20 mouse cellular contexts compared by ENCODE assay signal in the genomic region with DNA sequence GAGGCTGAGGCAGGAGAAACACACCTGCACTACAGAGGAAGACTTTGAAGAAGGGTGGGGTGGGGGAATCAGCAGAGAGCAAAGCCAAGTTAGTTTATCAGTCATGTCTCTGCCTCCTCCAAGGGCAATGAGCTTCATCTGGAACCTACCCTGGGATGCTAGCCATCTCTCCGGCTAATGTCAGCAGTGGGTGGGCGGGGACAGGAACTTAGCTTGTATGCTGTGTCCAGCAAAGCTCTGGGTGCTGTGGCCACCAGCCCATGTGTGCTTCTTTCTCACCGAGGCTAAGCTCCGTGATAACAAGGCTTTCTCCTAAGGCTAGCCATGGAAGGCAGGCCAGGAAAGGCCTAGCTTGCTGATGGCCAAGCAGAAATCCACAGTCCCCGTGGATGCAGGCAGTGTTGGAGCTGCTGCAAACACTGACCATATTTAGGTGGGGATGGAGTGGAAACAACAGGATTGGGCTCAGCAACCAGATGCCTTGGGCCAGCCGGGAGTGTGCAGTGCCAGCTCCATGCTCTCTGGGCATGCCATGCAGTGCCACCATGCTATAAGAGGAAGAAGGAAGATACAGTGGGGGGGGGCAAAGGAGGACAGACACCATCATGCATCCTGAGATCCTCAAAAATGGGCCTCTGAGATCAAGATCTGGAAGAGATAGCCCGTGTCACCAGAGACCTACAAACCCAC.
DNase-seq lines count a peak whose midpoint lies in the region; ATAC-seq and TF ChIP-seq lines count a peak whose summit lies in the region.
"Had no signal": no experiment of that assay in that cellular context is flagged by ENCODE, and none has a peak within 500 bp of the region (broad histone marks: within the 10 kb centered on the region; RNA-seq: fewer than 3 reads in every experiment).

No protein-coding gene starts in this region.

- TF ChIP-seq POLR2A in lung, adult 2 months (IDR thresholded peaks at IDR 0.05; ENCODE audit: borderline replicate concordance, extremely low read depth, low read depth, low read length), result no peak

- WGBS in lung, adult 2 months, result 72% methylated on average over 7 of the region's 7 CpGs
- WGBS in midbrain, embryonic 14.5 days, result 93% methylated on average over 7 of the region's 7 CpGs

- H3K4me2 ChIP-seq in midbrain, embryonic 14.5 days (ENCODE audit: low read length), result no peak overlapping the region
- H3K4me2 ChIP-seq: embryonic facial prominence, embryonic 13.5 days; forebrain, embryonic 12.5 days; forebrain, embryonic 15.5 days; heart, embryonic 11.5 days; hindbrain, embryonic 12.5 days; hindbrain, embryonic 15.5 days had no signal

- H3K4me1 ChIP-seq in lung, adult 2 months (ENCODE audit: control insufficient read depth, insufficient read depth, low read length), result no peaks in the 10 kb centered on the region
- H3K4me1 ChIP-seq in midbrain, embryonic 14.5 days (ENCODE audit: control insufficient read depth, insufficient read depth, low read length), result peaks cover 16% of the 10 kb centered on the region

- H3K36me3 ChIP-seq in midbrain, embryonic 14.5 days (ENCODE audit: control insufficient read depth, insufficient read depth, low read length), result no peaks in the 10 kb centered on the region
- H3K36me3 ChIP-seq: embryonic facial prominence, embryonic 10.5 days; embryonic facial prominence, embryonic 13.5 days; forebrain, embryonic 12.5 days; forebrain, embryonic 15.5 days; hindbrain, embryonic 12.5 days; hindbrain, embryonic 15.5 days had no signal

- no peak for ATAC-seq in midbrain, embryonic 14.5 days (ENCODE audit: low FRiP score, low TSS enrichment)
- ATAC-seq: CD4-positive, CD25-positive, alpha-beta regulatory T cell, adult 4 months; forebrain, embryonic 15.5 days; intestine, postnatal 0 days had no signal

- no peak for TF ChIP-seq CTCF in lung, adult 2 months (IDR thresholded peaks at IDR 0.05; ENCODE audit: insufficient read depth, low read length)

- DNase-seq in cerebellum, adult 9-11 months, result peak; percentile 46
- DNase-seq in cerebellum, adult 8-10 months, result no peak
- peak; percentile 14 for DNase-seq in gastrocnemius, postnatal 14 days
- no peak for DNase-seq in gastrocnemius, postnatal 36 days
- DNase-seq in lung, postnatal 36 days, result peak; percentile 1
- DNase-seq in lung, adult 2 months, result no peak
- DNase-seq in midbrain, embryonic 14.5 days, result no peak
- DNase-seq: adrenal gland, adult 2 months; adrenal gland, postnatal 14 days; embryo, embryonic 11 days had no signal

- no peaks in the 10 kb centered on the region for H3K9me3 ChIP-seq in midbrain, embryonic 14.5 days (ENCODE audit: control insufficient read depth, low read length)
- H3K9me3 ChIP-seq: embryonic facial prominence, embryonic 10.5 days; embryonic facial prominence, embryonic 13.5 days; forebrain, embryonic 12.5 days; forebrain, embryonic 15.5 days; hindbrain, embryonic 12.5 days; hindbrain, embryonic 15.5 days had no signal

- intact Hi-C loops in gastrocnemius, postnatal 14 days (cut with DNase I; ENCODE audit: low total_unique reads), result no loop called here
- intact Hi-C loops in gastrocnemius, postnatal 36 days (cut with DNase I), result no loop called here

- no peaks in the 10 kb centered on the region for H3K27me3 ChIP-seq in midbrain, embryonic 14.5 days (ENCODE audit: control insufficient read depth, insufficient read depth, low read length)
- H3K27me3 ChIP-seq: embryonic facial prominence, embryonic 13.5 days; forebrain, embryonic 12.5 days; forebrain, embryonic 15.5 days; hindbrain, embryonic 12.5 days; hindbrain, embryonic 15.5 days had no signal

- H3K27ac ChIP-seq in midbrain, embryonic 14.5 days (replicated peaks; ENCODE audit: low read depth, low read length), result no peak overlapping the region
- H3K27ac ChIP-seq: embryonic facial prominence, embryonic 10.5 days; embryonic facial prominence, embryonic 13.5 days; forebrain, embryonic 12.5 days; forebrain, embryonic 15.5 days; hindbrain, embryonic 12.5 days; hindbrain, embryonic 15.5 days had no signal

- no peak overlapping the region for H3K9ac ChIP-seq in midbrain, embryonic 14.5 days (replicated peaks; ENCODE audit: low read length)
- H3K9ac ChIP-seq: embryonic facial prominence, embryonic 13.5 days; forebrain, embryonic 12.5 days; forebrain, embryonic 15.5 days; hindbrain, embryonic 12.5 days; hindbrain, embryonic 15.5 days had no signal

- H3K4me3 ChIP-seq in lung, adult 2 months (replicated peaks; ENCODE audit: extremely low read depth, low read depth, low read length), result no peak overlapping the region
- H3K4me3 ChIP-seq in midbrain, embryonic 14.5 days (replicated peaks; ENCODE audit: low read depth, low read length), result no peak overlapping the region
- H3K4me3 ChIP-seq: embryonic facial prominence, embryonic 10.5 days; embryonic facial prominence, embryonic 13.5 days; erythroblast, embryonic 14.5 days; forebrain, embryonic 12.5 days; forebrain, embryonic 15.5 days; hindbrain, embryonic 12.5 days; hindbrain, embryonic 15.5 days had no signal

Comparison
In these comparisons a context has a peak if more than half of its experiments do, and no peak if none do; other contexts are left out.
1. DNase-seq: peak in cerebellum, adult 9-11 months (single experiment), gastrocnemius, postnatal 14 days (single experiment) and lung, postnatal 36 days (single experiment); none in cerebellum, adult 8-10 months (single experiment), gastrocnemius, postnatal 36 days (0 of 2), lung, adult 2 months (single experiment) and midbrain, embryonic 14.5 days (single experiment).